Mouse (Mus musculus) liver, embryonic 14.5 days (tissue): Measurements from ENCODE around the gene B130006D01Rik. TPM values are rescaled to one million over a fixed set of nuclear protein-coding genes. Genes with fewer than 3 reads are reported as not detected.

Experiments
- ATAC-seq: fragments of 200-750 bp; cut with Nextera tagmentation; 2 replicates; pipeline ENCODE4 v1.8.0; 2017; ENCODE audit warnings: moderate number of reproducible peaks, mild to moderate bottlenecking, moderate library complexity; ENCODE audit not compliant: insufficient read depth
- DNase-seq, 3 experiments: peaks; one replicate each; pipeline ENCODE4 v3.0.0-alpha.2; 2012 to 2013; ENCODE audit warnings: low read depth in 3 of 3, low spot score in 3 of 3
- H3K27ac ChIP-seq: fragments of 300-500 bp; sonication (generic); 2 replicates; pipeline ENCODE4 v1.5.1; 2014; ENCODE audit warnings: moderate library complexity, mild to moderate bottlenecking, control low read depth, inconsistent platforms
- H3K27me3 ChIP-seq: fragments of 300-500 bp; sonication (generic); 2 replicates; pipeline ENCODE4 v1.6.1; 2014; ENCODE audit warnings: mild to moderate bottlenecking, low read length, moderate library complexity; ENCODE audit not compliant: control insufficient read depth, insufficient read depth
- H3K36me3 ChIP-seq: fragments of 300-500 bp; sonication (generic); replicated peaks from 2 replicates; pipeline ENCODE4 v1.6.1; 2014; ENCODE audit warnings: low read depth; ENCODE audit not compliant: control insufficient read depth, insufficient read depth
- H3K4me1 ChIP-seq, 2 experiments: fragments of 200-500 bp in 1 of 2; fragments of 300-500 bp in 1 of 2; sonication (generic) in 1 of 2; replicated peaks; 2 replicates each; pipeline ENCODE4 v1.6.1; 2012 to 2014; ENCODE audit warnings: antibody characterized with exemption in 1 of 2, inconsistent platforms in 1 of 2, low read length in 1 of 2; ENCODE audit not compliant: control insufficient read depth in 2 of 2, insufficient read depth in 2 of 2
- H3K4me2 ChIP-seq: fragments of 300-500 bp; sonication (generic); 2 replicates; pipeline ENCODE4 v1.6.1; 2014; ENCODE audit warnings: low read depth, mild to moderate bottlenecking, control low read depth, moderate library complexity
- H3K4me3 ChIP-seq, 2 experiments: fragments of 200-500 bp in 1 of 2; fragments of 300-500 bp in 1 of 2; sonication (generic) in 1 of 2; 2 replicates each; pipeline ENCODE4 v1.5.1; 2012 to 2014; ENCODE audit warnings: low read depth in 2 of 2, low read length in 2 of 2, mild to moderate bottlenecking in 2 of 2, control low read depth in 1 of 2, inconsistent platforms in 1 of 2, moderate library complexity in 1 of 2; ENCODE audit not compliant: insufficient read depth in 1 of 2
- H3K9ac ChIP-seq: fragments of 300-500 bp; sonication (generic); replicated peaks from 2 replicates; pipeline ENCODE4 v1.6.1; 2014; ENCODE audit warnings: mild to moderate bottlenecking, control low read depth, moderate library complexity
- H3K9me3 ChIP-seq: fragments of 300-500 bp; sonication (generic); 2 replicates; pipeline ENCODE4 v1.6.1; 2016; ENCODE audit warnings: low read length, mixed read lengths; ENCODE audit not compliant: control insufficient read depth
- CTCF ChIP-seq: IDR thresholded peaks from 2 replicates; pipeline ENCODE4 v1.5.1; 2016; ENCODE audit warnings: antibody characterized with exemption, low read depth, control low read depth
- EP300 ChIP-seq: IDR thresholded peaks from 2 replicates; pipeline ENCODE4 v1.6.1; 2016; ENCODE audit warnings: antibody characterized with exemption, low read depth
- WGBS: fragments of 180-500 bp; shearing (Covaris S2); extraction: QIAGEN DNeasy Blood & Tissue Kit; methylation state at CpG from one replicate; pipeline ENCODE4 v1.1.7; 2014; ENCODE audit not compliant: insufficient replicate concordance; 5-methylcytosine and 5-hydroxymethylcytosine counted together
- polyA plus RNA-seq, 2 experiments: library from polyadenylated mRNA; depleted of rRNA in 1 of 2; stranded (reverse) in 1 of 2; unstranded in 1 of 2; fragments of >200 nt; fragmentation: Nextera tagmentation in 1 of 2; extraction: Ambion mirVana in 1 of 2; gene quantifications; 2 replicates each; pipeline versions ENCODE4 v1.2.1 to v1.2.3; 2012 to 2014

B130006D01Rik gene
- polyA plus RNA-seq, 2 experiments: 0.09 to 0.27 TPM

- Histone ChIP-seq H3K27ac (no peak overlapping the region), H3K4me2 (no peak overlapping the region), H3K27me3 (no peaks in the 10 kb centered on the region), H3K9ac (no peak overlapping the region), H3K4me1 (peaks cover 2 to 8% of the 10 kb centered on the region in 2 experiments), H3K4me3 (no peak overlapping the region), H3K9me3 (no peaks in the 10 kb centered on the region), H3K36me3 (peaks cover 11% of the 10 kb centered on the region)
- no peak for TF ChIP-seq EP300
- no peak for TF ChIP-seq CTCF
- peak; percentile 22; the same call in 1 of the 2 replicates for ATAC-seq
- no peak for DNase-seq
- WGBS: 74% methylated on average over 3 of the region's 3 CpGs
Observed at GRCm38 (mm10) chr11:95682946-95683345, 40.4 kb upstream of the B130006D01Rik start.

- no peak overlapping the region for H3K9ac ChIP-seq
- under 1% methylated on average over 4 of the region's 4 CpGs for WGBS
- ATAC-seq (no peak), DNase-seq (peak; percentile 49 to 64 (median 54))
- H3K4me3 ChIP-seq: no peak overlapping the region
- no peak overlapping the region for H3K4me2 ChIP-seq
- TF ChIP-seq EP300 (no peak), CTCF (peak; percentile 97)
- peaks cover 20 to 37% of the 10 kb centered on the region in 2 experiments for H3K4me1 ChIP-seq
- no peaks in the 10 kb centered on the region for H3K9me3 ChIP-seq
- H3K36me3 ChIP-seq: no peaks in the 10 kb centered on the region
- no peaks in the 10 kb centered on the region for H3K27me3 ChIP-seq
- no peak overlapping the region for H3K27ac ChIP-seq
Observed at GRCm38 (mm10) chr11:95686031-95686430, 37.4 kb upstream of the B130006D01Rik start.

- no peak for DNase-seq
Observed at GRCm38 (mm10) chr11:95687084-95687656, 36.2 kb upstream of the B130006D01Rik start.

GRCm38 (mm10) chr11:95688515-95688914, 34.9 kb upstream of the B130006D01Rik start:
- peak; percentile 55 for ATAC-seq
- peak overlapping the region; percentile 41 for H3K9ac ChIP-seq

More at GRCm38 (mm10) chr11:95687084-95687656, 36.2 kb upstream of the B130006D01Rik start:
- H3K4me2 ChIP-seq: peak overlapping the region; percentile 30
- no peaks in the 10 kb centered on the region for H3K27me3 ChIP-seq
- no peaks in the 10 kb centered on the region for H3K9me3 ChIP-seq
- TF ChIP-seq CTCF: peak; percentile 71
- TF ChIP-seq EP300: no peak
- H3K36me3 ChIP-seq: no peaks in the 10 kb centered on the region
- no peak overlapping the region for H3K4me3 ChIP-seq
- H3K27ac ChIP-seq: no peak overlapping the region; the same call in 1 of the 2 replicates
- no peak for ATAC-seq
- peaks cover 26 to 45% of the 10 kb centered on the region in 2 experiments for H3K4me1 ChIP-seq
- 22% methylated on average over 11 of the region's 11 CpGs for WGBS
- no peak overlapping the region for H3K9ac ChIP-seq

GRCm38 (mm10) chr11:95688981-95689380, 34.4 kb upstream of the B130006D01Rik start:
- peak overlapping the region; percentile 41 for H3K9ac ChIP-seq
- peak overlapping the region; percentile 47 for H3K4me2 ChIP-seq
- H3K27ac ChIP-seq: peak overlapping the region; percentile 49
- H3K36me3 ChIP-seq: no peaks in the 10 kb centered on the region
- peak in 1 of 3 experiments; percentile 60 for DNase-seq
- peaks cover 27 to 44% of the 10 kb centered on the region in 2 experiments for H3K4me1 ChIP-seq
- peak overlapping the region; percentile 0 to 15; a peak in 3 of 4 replicates for H3K4me3 ChIP-seq
- peak; percentile 84 for ATAC-seq
- H3K27me3 ChIP-seq: no peaks in the 10 kb centered on the region
- no peaks in the 10 kb centered on the region for H3K9me3 ChIP-seq
- WGBS: 6% methylated on average over 7 of the region's 7 CpGs
- TF ChIP-seq CTCF (peak; percentile 22; the same call in 1 of the 2 replicates), EP300 (no peak)

More at GRCm38 (mm10) chr11:95688515-95688914, 34.9 kb upstream of the B130006D01Rik start:
- no peak for TF ChIP-seq CTCF
- no peak; the same call in 1 of the 2 replicates for TF ChIP-seq EP300
- Histone ChIP-seq H3K27ac (peak overlapping the region; percentile 49), H3K27me3 (no peaks in the 10 kb centered on the region), H3K4me1 (peaks cover 27 to 44% of the 10 kb centered on the region in 2 experiments), H3K36me3 (no peaks in the 10 kb centered on the region), H3K4me2 (peak overlapping the region; percentile 47), H3K9me3 (no peaks in the 10 kb centered on the region), H3K4me3 (peak overlapping the region; percentile 0 to 15; a peak in 3 of 4 replicates)
- 7% methylated on average over 6 of the region's 6 CpGs for WGBS
- peak in 1 of 3 experiments; percentile 48 for DNase-seq
